Mouse (Mus musculus): ENCODE data around the gene Pax2. TPM values are rescaled to one million over a fixed set of nuclear protein-coding genes. Genes with fewer than 3 reads are reported as not detected.

Gene Pax2
- not detected in 2 replicates for polyA plus RNA-seq (2015; fragmentation: Nextera tagmentation; extraction: Ambion mirVana)

GRCm38 (mm10) chr19:44755693-44756420 is at the start of gene Pax2:
Gene Pax2, plus strand, starts transcription at chr19:44756045.
- no peak within 1 kb of the TSS for H3K9ac ChIP-seq
- H3K36me3 ChIP-seq (replicated peaks) = no peaks in the 10 kb centered on the region
- H3K9me3 ChIP-seq (replicated peaks) = no peaks in the 10 kb centered on the region
- peak within 1 kb of the TSS; percentile 52 for H3K4me2 ChIP-seq
- under 1% methylated on average over 51 of the region's 52 CpGs for WGBS (ENCODE audit: insufficient replicate concordance)
- ATAC-seq (ENCODE audit: insufficient read depth) = no peak
- H3K27me3 ChIP-seq = peaks cover 100% of the 10 kb centered on the region
- no peak within 1 kb of the TSS for H3K27ac ChIP-seq (replicated peaks)
- peak within 1 kb of the TSS; percentile 32 for H3K4me3 ChIP-seq (replicated peaks)
- H3K4me1 ChIP-seq (replicated peaks) = peaks cover 11% of the 10 kb centered on the region; the same call in 1 of the 2 replicates

- no peak overlapping the region for H3K9ac ChIP-seq
Observed at GRCm38 (mm10) chr19:44708885-44709284, 47.0 kb upstream of the Pax2 start.

GRCm38 (mm10) chr19:44716731-44717600 is 38.9 kb upstream of the Pax2 start:
- H3K9me3 ChIP-seq (replicated peaks) = no peaks in the 10 kb centered on the region
- peaks cover 55% of the 10 kb centered on the region for H3K27me3 ChIP-seq
- no peak overlapping the region for H3K9ac ChIP-seq
- no peak overlapping the region for H3K27ac ChIP-seq (replicated peaks)
- H3K36me3 ChIP-seq (replicated peaks) = no peaks in the 10 kb centered on the region
- no peak for ATAC-seq (ENCODE audit: insufficient read depth)
- no peak overlapping the region for H3K4me3 ChIP-seq (replicated peaks)
- H3K4me2 ChIP-seq = no peak overlapping the region
- H3K4me1 ChIP-seq (replicated peaks) = no peaks in the 10 kb centered on the region
- WGBS (ENCODE audit: insufficient replicate concordance) = 60% methylated on average over 22 of the region's 22 CpGs

More at GRCm38 (mm10) chr19:44708885-44709284, 47.0 kb upstream of the Pax2 start:
- Histone ChIP-seq H3K4me1 (replicated peaks) (no peaks in the 10 kb centered on the region), H3K4me2 (no peak overlapping the region), H3K27me3 (peaks cover 6% of the 10 kb centered on the region), H3K4me3 (replicated peaks) (no peak overlapping the region), H3K36me3 (replicated peaks) (no peaks in the 10 kb centered on the region), H3K27ac (replicated peaks) (no peak overlapping the region), H3K9me3 (replicated peaks) (no peaks in the 10 kb centered on the region)
- ATAC-seq (ENCODE audit: insufficient read depth) = no peak
- 43% methylated on average over 3 of the region's 3 CpGs for WGBS (ENCODE audit: insufficient replicate concordance)

GRCm38 (mm10) chr19:44719292-44720193 is 36.3 kb upstream of the Pax2 start:
- WGBS (ENCODE audit: insufficient replicate concordance) = 4% methylated on average over 30 of the region's 30 CpGs
- H3K9ac ChIP-seq = no peak overlapping the region
- no peaks in the 10 kb centered on the region for H3K4me1 ChIP-seq (replicated peaks)
- no peak for ATAC-seq (ENCODE audit: insufficient read depth)
- H3K4me2 ChIP-seq = 0 out of 2 replicates have a peak overlapping the region, but pooled peaks have one; percentile 13
- H3K36me3 ChIP-seq (replicated peaks) = no peaks in the 10 kb centered on the region
- H3K9me3 ChIP-seq (replicated peaks) = no peaks in the 10 kb centered on the region
- peaks cover 78% of the 10 kb centered on the region for H3K27me3 ChIP-seq
- H3K4me3 ChIP-seq (replicated peaks) = no peak overlapping the region
- H3K27ac ChIP-seq (replicated peaks) = no peak overlapping the region

- 2% methylated on average over 29 of the region's 29 CpGs for WGBS (ENCODE audit: insufficient replicate concordance)
- Histone ChIP-seq H3K27me3 (peaks cover 84% of the 10 kb centered on the region), H3K4me2 (peak overlapping the region; percentile 13; the same call in 1 of the 2 replicates), H3K27ac (replicated peaks) (no peak overlapping the region), H3K4me1 (replicated peaks) (no peaks in the 10 kb centered on the region), H3K9me3 (replicated peaks) (no peaks in the 10 kb centered on the region), H3K9ac (no peak overlapping the region), H3K36me3 (replicated peaks) (no peaks in the 10 kb centered on the region), H3K4me3 (replicated peaks) (no peak overlapping the region)
- ATAC-seq (ENCODE audit: insufficient read depth) = no peak
Observed at GRCm38 (mm10) chr19:44720194-44720521, 35.7 kb upstream of the Pax2 start.

GRCm38 (mm10) chr19:44723611-44724440 is 32.0 kb upstream of the Pax2 start:
- WGBS (ENCODE audit: insufficient replicate concordance) = 2% methylated on average over 36 of the region's 36 CpGs
- no peaks in the 10 kb centered on the region for H3K36me3 ChIP-seq (replicated peaks)
- no peaks in the 10 kb centered on the region for H3K9me3 ChIP-seq (replicated peaks)
- H3K27ac ChIP-seq (replicated peaks) = no peak overlapping the region
- H3K4me1 ChIP-seq (replicated peaks) = no peaks in the 10 kb centered on the region
- no peak for ATAC-seq (ENCODE audit: insufficient read depth)
- no peak overlapping the region for H3K9ac ChIP-seq
- peak overlapping the region; percentile 3; the same call in 1 of the 2 replicates for H3K4me2 ChIP-seq
- H3K27me3 ChIP-seq = peaks cover 95% of the 10 kb centered on the region
- no peak overlapping the region for H3K4me3 ChIP-seq (replicated peaks)

GRCm38 (mm10) chr19:44725951-44726791 is 29.7 kb upstream of the Pax2 start:
- H3K4me2 ChIP-seq = peak overlapping the region; percentile 65
- H3K9me3 ChIP-seq (replicated peaks) = no peaks in the 10 kb centered on the region
- H3K4me1 ChIP-seq (replicated peaks) = no peaks in the 10 kb centered on the region
- no peak overlapping the region for H3K9ac ChIP-seq
- under 1% methylated on average over 54 of the region's 55 CpGs for WGBS (ENCODE audit: insufficient replicate concordance)
- no peak for ATAC-seq (ENCODE audit: insufficient read depth)
- peak overlapping the region; percentile 42 for H3K4me3 ChIP-seq (replicated peaks)
- H3K27me3 ChIP-seq = peaks cover 89% of the 10 kb centered on the region
- no peaks in the 10 kb centered on the region for H3K36me3 ChIP-seq (replicated peaks)
- H3K27ac ChIP-seq (replicated peaks) = no peak overlapping the region

GRCm38 (mm10) chr19:44734116-44734515 is 21.7 kb upstream of the Pax2 start:
- no peaks in the 10 kb centered on the region for H3K4me1 ChIP-seq (replicated peaks)
- no peak overlapping the region for H3K4me2 ChIP-seq
- no peaks in the 10 kb centered on the region for H3K9me3 ChIP-seq (replicated peaks)
- no peak overlapping the region for H3K27ac ChIP-seq (replicated peaks)
- H3K36me3 ChIP-seq (replicated peaks) = no peaks in the 10 kb centered on the region
- H3K27me3 ChIP-seq = peaks cover 92% of the 10 kb centered on the region
- 2% methylated on average over 21 of the region's 21 CpGs for WGBS (ENCODE audit: insufficient replicate concordance)
- ATAC-seq (ENCODE audit: insufficient read depth) = no peak
- H3K4me3 ChIP-seq (replicated peaks) = no peak overlapping the region
- no peak overlapping the region for H3K9ac ChIP-seq

GRCm38 (mm10) chr19:44734682-44735081 is 21.2 kb upstream of the Pax2 start:
- no peak overlapping the region for H3K27ac ChIP-seq (replicated peaks)
- H3K9ac ChIP-seq = no peak overlapping the region
- H3K4me1 ChIP-seq (replicated peaks) = no peaks in the 10 kb centered on the region
- H3K36me3 ChIP-seq (replicated peaks) = no peaks in the 10 kb centered on the region
- ATAC-seq (ENCODE audit: insufficient read depth) = no peak
- H3K9me3 ChIP-seq (replicated peaks) = no peaks in the 10 kb centered on the region
- H3K4me3 ChIP-seq (replicated peaks) = no peak overlapping the region
- 2% methylated on average over 33 of the region's 33 CpGs for WGBS (ENCODE audit: insufficient replicate concordance)
- peaks cover 93% of the 10 kb centered on the region for H3K27me3 ChIP-seq
- H3K4me2 ChIP-seq = no peak overlapping the region
